Mouse (Mus musculus) frontal cortex, adult 2 months (tissue): ENCODE results near the gene Hivep2. TPM values are rescaled to one million over a fixed set of nuclear protein-coding genes. Genes with fewer than 3 reads are reported as not detected.

Source experiments
- DNase-seq, 2 experiments: peaks; one replicate each; pipeline ENCODE4 v3.0.0; 2022; ENCODE audit warnings: low spot score in 1 of 2; ENCODE audit errors: extremely low spot score in 1 of 2
- polyA plus RNA-seq: library from polyadenylated mRNA; depleted of rRNA; stranded (reverse); fragments of >200 nt; gene quantifications from 2 replicates; pipeline ENCODE4 v1.2.3, GENCODE M21; 2012

Hivep2 gene
- polyA plus RNA-seq, 1 experiment, result 102 TPM

DNA sequence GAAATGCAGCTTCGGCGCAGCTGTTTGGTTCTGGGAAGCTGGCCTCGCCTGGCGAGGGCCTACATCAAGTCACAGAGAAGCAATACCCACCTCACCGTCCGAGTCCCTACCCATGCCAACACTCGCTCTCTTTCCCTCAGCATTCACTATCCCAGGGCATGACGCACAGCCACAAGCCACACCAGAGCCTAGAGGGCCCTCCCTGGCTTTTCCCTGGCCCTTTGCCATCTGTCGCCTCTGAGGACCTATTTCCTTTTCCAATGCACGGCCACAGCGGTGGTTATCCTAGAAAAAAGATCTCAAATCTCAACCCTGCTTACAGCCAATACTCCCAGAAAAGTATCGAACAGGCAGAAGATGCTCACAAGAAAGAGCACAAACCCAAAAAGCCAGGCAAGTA is 162.0 kb downstream of the Hivep2 start:
- DNase-seq, result no peak

DNA sequence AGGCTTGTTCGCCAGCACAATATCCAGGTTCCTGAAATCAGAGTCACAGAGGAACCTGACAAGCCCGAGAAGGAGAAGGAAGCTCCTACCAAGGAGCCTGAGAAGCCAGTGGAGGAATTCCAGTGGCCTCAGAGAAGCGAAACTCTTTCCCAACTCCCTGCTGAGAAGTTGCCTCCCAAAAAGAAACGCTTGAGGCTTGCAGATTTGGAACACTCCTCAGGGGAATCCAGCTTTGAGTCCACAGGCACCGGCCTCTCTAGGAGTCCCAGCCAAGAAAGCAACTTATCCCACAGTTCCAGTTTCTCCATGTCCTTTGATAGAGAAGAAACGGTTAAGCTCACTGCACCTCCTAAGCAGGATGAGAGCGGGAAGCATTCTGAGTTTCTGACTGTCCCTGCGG is 164.4 kb downstream of the Hivep2 start:
- no peak for DNase-seq

DNA sequence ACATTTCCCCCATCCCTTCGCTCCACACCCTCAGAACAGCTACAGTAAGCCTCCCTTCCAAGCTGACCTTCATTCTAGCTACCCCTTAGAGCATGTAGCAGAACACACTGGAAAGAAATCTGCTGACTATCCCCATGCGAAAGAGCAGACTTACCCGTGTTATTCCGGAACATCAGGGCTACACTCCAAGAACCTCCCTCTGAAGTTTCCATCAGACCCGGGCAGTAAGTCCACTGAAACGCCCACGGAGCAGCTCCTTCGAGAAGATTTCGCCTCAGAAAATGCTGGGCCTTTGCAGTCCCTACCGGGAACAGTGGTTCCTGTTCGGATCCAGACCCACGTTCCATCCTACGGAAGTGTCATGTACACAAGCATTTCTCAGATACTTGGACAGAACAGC is 165.4 kb downstream of the Hivep2 start:
- no peak for DNase-seq

DNA sequence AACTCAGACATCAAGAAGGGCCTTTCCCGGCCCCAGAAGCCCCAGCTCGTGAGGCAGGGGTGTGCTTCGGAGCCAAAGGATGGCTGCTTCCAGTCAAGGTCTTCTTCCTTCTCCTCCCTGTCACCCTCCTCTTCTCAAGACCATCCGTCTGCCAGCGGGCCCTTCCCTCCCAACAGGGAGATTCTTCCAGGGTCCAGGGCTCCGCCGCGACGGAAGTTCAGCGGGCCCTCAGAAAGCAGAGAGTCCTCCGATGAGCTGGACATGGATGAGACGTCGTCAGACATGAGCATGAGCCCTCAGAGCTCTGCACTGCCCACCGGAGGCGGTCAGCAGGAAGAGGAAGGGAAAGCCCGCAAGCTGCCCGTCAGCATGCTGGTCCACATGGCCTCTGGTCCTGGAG is 166.2 kb downstream of the Hivep2 start:
- no peak for DNase-seq

DNA sequence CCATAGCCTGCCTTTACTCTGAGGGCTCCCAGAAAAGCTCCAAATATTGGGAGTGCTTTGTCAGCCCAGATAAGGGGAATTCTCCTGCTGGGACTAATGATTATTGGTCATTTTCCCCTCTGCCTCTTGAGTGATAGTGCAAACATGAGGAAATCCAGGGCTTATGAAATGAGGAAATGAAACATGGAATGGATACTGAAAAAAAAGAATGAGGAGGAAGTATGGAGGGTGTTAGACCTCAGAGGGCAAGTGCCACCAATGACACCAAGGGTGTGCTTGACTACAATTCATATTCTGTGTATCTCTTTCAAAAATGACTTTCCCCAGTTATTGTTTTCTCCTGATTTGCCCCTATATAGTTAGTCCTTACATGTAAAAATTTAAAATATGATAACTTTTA is 167.1 kb downstream of the Hivep2 start:
- DNase-seq, result no peak

DNA sequence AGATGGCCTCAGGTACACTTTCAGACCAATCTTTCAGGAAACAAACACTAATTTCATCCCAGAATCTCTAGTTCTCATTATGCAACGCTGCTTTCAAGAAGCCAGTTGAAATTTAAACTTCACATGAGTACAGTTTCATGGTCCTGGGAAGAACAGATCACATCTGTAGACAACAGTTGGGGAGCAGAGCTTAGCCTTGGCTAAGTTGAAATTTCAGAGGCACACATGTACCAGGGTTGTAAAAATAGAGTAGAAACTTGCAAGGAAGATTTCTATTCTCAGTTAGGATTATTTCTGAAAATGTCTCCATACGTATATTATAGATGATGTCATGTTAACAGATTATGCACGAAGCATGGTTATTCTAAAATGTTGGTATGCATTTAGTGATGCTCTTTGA is 172.8 kb downstream of the Hivep2 start:
- no peak for DNase-seq

DNA sequence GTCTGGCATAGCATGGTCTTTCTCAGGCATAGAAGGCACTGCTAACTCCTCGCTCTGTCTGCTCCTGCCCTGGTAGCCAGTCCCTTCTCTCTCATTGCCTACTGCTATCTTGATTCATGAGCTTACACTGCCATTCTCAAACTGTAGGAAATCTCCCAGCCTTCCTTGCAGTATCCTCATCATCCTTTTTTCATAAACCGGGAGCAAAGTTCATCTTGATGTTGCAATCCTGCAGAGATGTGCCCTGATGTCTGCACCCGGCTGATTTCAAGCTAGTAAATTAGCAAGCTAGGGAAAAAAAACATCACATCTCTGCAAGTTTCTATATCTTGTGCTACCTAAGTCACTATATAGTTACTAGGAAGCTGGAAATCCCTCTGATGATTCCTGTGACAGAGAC is 179.0 kb downstream of the Hivep2 start:
- no peak for DNase-seq

DNA sequence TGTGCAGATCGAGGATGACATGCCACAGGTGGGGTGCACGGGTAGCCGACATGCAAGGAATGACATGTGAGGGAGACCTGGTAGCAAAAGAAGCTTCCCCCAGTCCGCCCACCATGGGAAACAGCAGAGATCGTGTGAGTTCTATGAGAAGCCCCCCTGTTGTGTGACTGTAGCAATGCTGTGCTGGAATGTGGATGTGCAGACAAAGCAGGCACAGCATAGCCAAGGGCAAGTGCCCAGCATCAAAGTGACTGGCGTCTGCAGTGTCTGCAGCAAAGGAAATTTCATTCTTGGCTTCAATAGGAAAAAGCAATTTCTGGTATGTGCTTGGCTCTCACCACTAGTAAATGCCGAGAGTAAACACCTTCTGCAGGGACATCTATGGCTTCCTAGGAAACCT is 199.0 kb downstream of the Hivep2 start:
- DNase-seq, result no peak

DNA sequence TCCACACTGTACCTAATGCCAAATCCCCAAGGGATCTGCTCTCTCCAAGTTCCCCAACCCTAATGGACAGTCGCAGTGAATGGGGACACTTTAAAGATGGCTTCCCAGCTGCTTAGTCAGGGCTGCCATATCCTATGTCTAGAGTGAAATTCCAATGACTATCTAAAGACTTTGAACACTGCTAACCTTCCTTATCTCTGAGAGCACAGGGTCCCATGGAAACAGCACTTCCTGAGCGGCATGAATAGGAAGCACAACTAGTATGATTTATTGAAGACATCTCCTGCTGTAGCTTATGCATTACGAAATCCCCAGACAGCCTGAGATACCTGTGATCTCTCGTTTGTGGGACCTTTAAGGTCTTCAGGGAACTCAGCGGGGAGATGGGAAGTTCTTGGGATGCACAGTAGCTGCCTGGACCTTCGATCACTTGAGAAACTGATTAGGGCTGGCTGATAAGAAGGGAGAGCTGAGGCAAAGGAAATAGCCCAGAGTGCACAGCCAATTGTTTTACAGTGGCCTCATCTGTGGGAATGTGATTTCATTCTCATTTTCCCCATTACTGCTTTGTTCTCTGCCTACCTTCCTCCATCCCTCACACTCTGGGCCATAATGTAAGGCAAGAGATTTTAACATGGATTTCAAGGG is 202.4 kb downstream of the Hivep2 start:
- no peak for DNase-seq

DNA sequence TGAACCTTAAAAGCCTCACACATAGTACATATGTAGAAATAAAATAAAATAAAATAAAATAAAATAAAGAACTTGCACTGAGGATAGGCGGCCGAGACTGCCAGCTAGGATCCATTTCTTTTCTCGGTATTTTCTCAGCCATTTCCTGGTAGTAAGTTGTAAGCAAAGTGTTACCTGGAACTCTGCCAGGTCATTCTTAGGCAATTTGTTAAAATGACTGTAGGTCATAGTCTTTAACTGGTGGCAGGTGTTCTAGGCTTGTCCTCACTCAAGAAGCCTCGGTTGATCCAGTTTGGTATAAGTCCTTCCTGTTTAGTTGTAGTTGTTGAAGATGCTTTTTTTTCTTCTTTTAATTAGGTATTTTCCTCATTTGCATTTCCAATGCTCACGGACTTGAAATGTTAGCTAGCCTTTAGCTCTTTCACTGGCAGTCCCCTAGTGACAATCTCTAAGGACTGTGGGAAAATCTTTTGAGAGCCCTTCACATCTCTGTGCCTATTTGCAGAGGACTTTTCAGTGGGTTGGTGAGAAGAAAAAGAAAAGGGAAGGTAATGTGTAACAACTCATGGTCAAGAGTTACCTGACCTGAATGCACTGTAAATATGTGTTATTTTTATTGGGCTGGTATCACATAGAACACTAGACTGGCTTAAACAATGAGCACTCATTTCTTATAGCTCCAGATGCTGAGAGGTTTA is 203.1 kb downstream of the Hivep2 start:
- DNase-seq, result no peak

DNA sequence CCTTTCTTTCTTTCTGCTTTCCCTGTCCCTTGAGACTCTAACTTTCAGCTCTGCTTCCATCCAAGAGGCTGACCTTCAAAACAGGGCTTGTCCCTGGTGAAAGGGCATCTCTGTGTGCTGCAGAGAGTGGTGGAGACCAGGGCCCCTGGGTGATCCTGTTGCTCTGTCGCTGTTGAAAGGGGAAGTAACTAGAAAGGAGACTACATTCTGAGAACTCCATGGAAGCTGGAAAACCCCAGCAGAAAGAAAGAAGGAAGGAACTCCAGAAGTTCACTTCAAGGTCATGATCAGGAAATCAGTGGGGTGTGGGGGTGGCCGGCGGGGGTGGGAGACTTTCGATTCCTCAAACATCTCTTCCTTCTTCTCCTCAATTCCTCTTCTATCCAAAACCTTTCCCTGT is 208.2 kb downstream of the Hivep2 start:
- no peak for DNase-seq

DNA sequence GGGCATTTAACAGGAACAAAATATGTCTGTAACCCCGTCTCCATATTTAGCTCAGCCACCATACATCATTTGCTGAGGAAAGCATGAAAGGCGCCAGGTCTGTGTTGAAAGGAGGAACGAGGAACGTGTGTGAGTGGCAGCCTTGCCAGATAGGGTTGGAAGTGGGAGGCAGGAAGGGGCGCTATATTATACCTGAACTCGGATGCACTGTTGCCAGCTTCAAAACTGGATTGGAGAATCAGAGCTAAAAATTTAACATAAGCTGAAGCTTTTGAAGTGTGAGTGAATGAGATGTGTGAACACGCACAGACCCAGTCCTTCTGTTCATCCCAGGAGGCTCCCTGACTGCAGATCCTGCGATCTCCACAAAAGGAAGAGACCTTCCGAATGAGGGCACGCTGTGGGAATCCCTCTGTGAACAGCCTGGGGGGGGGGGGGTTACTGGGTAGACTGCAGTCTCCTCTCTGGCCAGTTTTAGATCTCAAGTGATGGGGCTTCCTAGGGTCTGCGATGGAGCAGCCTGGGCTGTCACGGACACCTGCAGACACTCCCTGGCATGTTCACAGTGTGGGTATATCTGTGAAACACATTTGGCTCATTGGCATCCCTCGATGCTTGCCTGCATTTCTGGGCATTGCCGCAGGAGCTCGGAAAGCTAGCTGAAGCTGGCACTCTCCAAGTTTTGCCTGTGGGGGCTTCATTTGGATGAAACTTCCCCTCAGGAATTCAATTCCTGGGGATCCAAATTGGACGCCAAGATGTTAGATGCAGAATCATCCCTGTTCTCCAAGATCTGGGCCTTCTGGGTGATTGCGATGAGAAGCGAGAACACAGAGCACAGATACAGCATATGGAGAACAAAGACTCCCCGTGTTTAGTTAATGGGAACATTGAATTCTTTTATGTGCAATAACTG is 213.8 kb downstream of the Hivep2 start:
- peak; percentile 66 to 74 for DNase-seq

DNA sequence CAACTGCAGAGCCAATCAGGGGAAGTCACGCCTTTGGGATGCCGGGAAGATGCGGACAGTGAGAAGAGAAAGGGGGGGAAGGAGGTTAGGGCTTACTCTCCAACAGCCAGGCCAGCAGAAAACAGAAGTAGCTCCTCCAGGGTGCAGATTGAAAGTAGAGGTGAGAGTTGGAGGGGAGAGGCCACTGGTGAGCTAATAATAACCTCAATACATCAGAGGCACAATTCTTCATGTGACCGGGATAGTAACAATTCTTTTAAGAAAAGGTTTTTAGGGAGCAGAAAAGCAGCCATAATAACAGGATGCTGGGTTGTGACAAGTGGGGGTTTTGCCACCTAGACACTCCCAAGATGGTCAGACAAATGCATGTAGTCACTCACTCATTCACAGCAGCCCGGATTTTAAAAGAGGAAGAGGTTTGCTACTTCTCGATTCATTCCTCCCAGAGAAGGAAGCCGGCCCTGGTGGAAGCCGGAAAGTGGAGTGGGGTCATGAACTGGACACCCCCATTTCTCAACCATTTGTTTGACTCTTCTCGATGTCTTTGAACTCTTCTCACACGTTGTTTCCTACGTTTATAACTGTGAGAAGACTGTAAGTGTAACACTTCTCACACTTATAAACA is 220.6 kb downstream of the Hivep2 start:
- DNase-seq, result no peak

DNA sequence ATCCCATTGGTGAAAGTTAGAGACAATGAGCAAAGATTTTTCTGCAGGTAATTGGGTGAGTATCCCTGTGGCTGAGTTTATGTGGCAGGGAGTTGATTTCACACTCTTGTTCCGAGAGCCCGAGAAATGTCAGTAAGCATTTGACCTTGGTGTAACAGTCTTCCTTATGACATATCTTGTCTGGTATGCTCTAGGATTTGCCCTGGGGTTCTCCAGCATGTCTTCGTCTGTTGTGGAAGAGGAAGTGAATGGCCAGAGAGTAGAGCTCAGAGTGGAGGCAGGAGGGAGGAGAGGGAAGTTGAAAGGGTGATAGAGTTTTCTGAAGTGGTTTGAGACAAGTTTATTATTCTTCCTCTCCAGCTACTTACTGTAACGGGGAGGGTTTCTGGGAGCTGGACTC is 223.2 kb downstream of the Hivep2 start:
- no peak for DNase-seq

DNA sequence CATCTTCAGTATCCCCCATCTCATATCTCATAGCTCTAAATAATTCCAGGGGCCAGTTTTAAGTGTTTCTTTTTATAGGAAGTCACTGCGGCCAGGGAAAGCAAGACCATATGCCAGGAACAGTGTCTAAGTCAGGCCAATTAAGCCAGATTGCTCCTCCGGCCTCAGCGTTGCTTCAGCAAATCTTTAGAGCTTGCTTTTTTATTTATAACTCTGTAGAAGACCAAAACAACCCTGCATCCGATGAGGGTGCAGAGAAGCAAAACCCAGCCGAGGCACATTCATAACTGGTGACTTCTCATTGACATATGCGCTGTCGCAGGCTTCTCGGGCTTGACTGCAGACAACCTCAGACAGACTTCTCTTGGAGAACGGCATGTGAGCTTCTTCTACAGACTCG is 225.3 kb downstream of the Hivep2 start:
- DNase-seq, result no peak

DNA sequence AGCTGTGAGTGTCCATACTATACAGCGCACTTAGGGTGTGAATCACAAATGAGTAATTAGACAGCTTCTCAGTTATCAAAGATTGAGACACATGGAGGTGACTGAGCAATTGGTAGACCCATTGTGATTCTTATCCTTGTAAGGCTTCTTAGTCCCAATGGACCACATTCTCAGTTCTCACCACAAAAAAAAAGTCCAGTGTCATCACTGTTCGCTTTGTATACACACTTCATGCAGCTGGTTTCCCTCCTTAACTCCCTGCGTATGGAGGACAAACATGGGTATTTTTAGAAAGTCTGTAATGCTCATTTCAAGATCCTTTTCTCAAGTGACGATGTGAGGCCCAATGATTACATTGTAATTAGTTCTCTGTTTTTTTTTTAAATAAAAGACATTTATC is 226.3 kb downstream of the Hivep2 start:
- DNase-seq, result no peak

DNA sequence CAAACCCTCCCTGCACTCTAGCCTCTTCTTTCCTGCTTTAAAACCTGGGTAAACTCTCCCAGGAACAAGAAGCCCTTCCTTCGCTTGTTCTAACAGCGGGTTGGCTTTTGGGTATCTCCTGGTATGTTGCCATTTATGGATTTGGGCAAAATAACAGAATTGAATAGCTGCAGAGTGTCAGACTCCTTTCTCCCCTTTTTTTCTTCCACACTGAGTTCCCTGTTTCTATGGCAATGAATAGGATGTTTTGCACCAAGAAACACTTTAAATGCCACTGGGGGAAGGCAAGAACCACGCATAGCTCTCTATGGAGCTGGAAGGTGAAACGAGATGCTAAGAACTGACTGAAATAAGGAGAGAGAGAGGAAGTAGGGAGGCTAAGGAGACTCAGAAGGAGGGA is 227.8 kb downstream of the Hivep2 start:
- peak in 1 of 2 experiments; percentile 71 for DNase-seq

DNA sequence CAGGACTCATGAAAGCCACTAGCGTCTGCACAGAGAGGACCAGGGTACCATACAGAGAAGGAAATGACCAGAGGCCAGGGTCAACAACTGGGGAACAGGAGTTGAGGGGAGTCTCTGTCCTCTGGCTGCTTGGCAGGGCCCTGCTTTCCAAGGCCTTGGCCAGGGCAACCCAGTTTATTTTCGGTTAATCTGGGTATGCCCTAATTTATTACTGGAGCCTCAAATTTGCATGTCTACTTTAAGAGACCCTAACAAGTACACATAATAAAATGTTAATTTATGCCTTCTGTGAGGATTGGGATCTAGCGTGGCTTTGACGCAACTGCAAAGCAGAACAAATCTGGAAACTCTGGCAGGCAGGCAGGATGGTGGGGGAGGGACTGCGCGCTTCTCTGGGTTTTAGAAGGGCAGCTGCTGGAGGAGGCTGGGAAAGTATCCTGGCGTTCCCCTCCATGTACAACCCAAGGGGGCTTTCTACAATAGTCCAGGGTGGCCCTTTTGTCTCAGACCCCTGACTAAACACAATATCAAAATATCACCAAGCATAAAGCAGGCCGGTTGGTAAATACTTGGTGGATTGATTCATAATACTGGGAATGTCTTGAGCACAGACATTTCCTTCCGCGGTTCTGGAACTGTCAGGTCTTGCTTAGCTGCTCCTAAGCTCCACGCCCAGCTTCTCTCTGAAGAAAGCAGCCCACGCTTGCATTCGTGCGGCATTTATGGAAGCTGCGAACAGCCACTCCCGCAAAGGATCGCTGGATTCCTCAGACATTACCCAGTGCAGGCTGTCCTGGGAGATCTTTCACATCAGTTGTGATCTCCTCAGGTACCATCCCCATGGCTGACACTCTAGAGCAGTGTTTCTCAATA is 230.1 kb downstream of the Hivep2 start:
- peak; percentile 73 to 88 for DNase-seq

DNA sequence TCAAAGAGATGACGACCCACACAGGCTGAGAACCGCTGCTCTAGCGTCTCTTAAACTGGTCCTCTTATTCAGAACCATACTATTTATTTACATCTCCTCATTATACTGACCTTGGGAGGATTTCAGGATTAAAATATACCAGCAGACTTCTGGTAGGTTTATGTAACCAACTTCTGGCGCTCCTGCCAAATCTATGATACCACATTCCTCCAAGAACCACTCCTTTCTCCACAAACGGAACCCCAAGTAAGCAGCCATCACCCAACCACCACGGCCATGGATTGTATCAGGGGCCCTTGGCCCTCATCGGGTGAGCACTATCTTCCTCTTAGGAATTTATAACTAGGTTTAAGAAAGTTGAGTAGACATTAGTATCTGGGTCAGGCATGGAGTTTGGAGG is 230.9 kb downstream of the Hivep2 start:
- DNase-seq, result peak in 1 of 2 experiments; percentile 71

DNA sequence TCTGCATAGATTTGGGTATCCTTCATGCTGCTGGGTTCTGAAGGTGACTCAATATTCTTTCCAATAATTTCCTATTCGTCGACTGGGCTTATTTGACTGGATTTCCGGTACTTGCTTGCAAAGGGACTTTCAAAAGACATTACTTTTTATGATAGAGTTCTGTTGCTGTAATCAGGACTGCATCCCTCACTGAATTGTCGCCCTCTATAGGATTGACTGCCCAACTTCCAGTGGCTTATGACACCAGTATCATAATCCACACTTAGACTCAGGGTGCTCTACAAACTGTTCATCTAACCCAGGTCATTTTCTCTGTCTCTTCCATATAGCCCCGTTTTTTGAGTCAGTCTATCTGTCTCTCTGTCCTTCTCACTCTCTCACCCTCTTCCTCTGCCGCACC is 231.4 kb downstream of the Hivep2 start:
- no peak for DNase-seq
